Mouse (Mus musculus): ENCODE results near the gene Gzme.
"Not testable (repeated sequence)": the region's sequence is repeated elsewhere in the genome, so short reads cannot be mapped to it uniquely, and the experiment has no call there.

The Gzme gene

GRCm38 (mm10) chr14:56120525-56120924, at the start of gene Gzme:
TSS of gene Gzme (minus strand) at chr14:56120625.
- no peak for DNase-seq (ENCODE audit: low spot score in 2 of 2)

- DNase-seq (ENCODE audit: low spot score in 2 of 2) = peak; percentile 1 to 6
Measured at GRCm38 (mm10) chr14:56168009-56168408, 47.6 kb upstream of the Gzme start.

- DNase-seq (ENCODE audit: low spot score in 2 of 2) = no peak
Measured at GRCm38 (mm10) chr14:56162109-56162508, 41.7 kb upstream of the Gzme start.

- not testable (repeated sequence) for DNase-seq (ENCODE audit: low spot score in 2 of 2)
Measured at GRCm38 (mm10) chr14:56159479-56159878, 39.1 kb upstream of the Gzme start, which contains the start of gene Gzmg. TSS of gene Gzmg (minus strand) at chr14:56159579.

- no peak for DNase-seq (ENCODE audit: low spot score in 2 of 2)
Measured at GRCm38 (mm10) chr14:56155340-56155739, 34.9 kb upstream of the Gzme start.

- DNase-seq (ENCODE audit: low spot score in 2 of 2) = not testable (repeated sequence)
Measured at GRCm38 (mm10) chr14:56133675-56134074, 13.2 kb upstream of the Gzme start.

- not testable (repeated sequence) for DNase-seq (ENCODE audit: low spot score in 2 of 2)
Measured at GRCm38 (mm10) chr14:56132508-56132907, 12.1 kb upstream of the Gzme start, which contains the start of gene Gzmd. TSS of gene Gzmd (minus strand) at chr14:56132608.

GRCm38 (mm10) chr14:56128341-56128740, 7.9 kb upstream of the Gzme start:
- DNase-seq (ENCODE audit: low spot score in 2 of 2) = no peak

- DNase-seq (ENCODE audit: low spot score in 2 of 2) = no peak
Measured at GRCm38 (mm10) chr14:56123516-56123915, 3.1 kb upstream of the Gzme start.

GRCm38 (mm10) chr14:56115531-56116310, 4.7 kb downstream of the Gzme start:
- not testable (repeated sequence) for DNase-seq (ENCODE audit: low spot score in 2 of 2)

GRCm38 (mm10) chr14:56105447-56106180, 14.8 kb downstream of the Gzme start:
- no peak for DNase-seq (ENCODE audit: low spot score in 2 of 2)

GRCm38 (mm10) chr14:56105016-56105415, 15.4 kb downstream of the Gzme start:
- no peak for DNase-seq (ENCODE audit: low spot score in 2 of 2)

GRCm38 (mm10) chr14:56103452-56103851, 17.0 kb downstream of the Gzme start:
- no peak for DNase-seq (ENCODE audit: low spot score in 2 of 2)

GRCm38 (mm10) chr14:56102386-56102785, 18.0 kb downstream of the Gzme start, which contains the start of gene Ctsg:
TSS of gene Ctsg (minus strand) at chr14:56102574.
- DNase-seq (ENCODE audit: low spot score in 2 of 2) = no peak

- DNase-seq (ENCODE audit: low spot score in 2 of 2) = no peak
Measured at GRCm38 (mm10) chr14:56098940-56099339, 21.5 kb downstream of the Gzme start.

- no peak for DNase-seq (ENCODE audit: low spot score in 2 of 2)
Measured at GRCm38 (mm10) chr14:56097597-56097996, 22.8 kb downstream of the Gzme start.

GRCm38 (mm10) chr14:56093353-56093752, 27.1 kb downstream of the Gzme start:
- no peak for DNase-seq (ENCODE audit: low spot score in 2 of 2)

GRCm38 (mm10) chr14:56086711-56087110, 33.7 kb downstream of the Gzme start:
- no peak for DNase-seq (ENCODE audit: low spot score in 2 of 2)

GRCm38 (mm10) chr14:56085167-56085566, 35.3 kb downstream of the Gzme start, which contains the start of gene Mcpt8:
TSS of gene Mcpt8 (minus strand) at chr14:56085273.
- DNase-seq (ENCODE audit: low spot score in 2 of 2) = no peak

GRCm38 (mm10) chr14:56082016-56082415, 38.4 kb downstream of the Gzme start:
- no peak for DNase-seq (ENCODE audit: low spot score in 2 of 2)
